Mouse (Mus musculus) kidney, postnatal 4 days (tissue): ENCODE data around the gene Macf1.
"Not testable (repeated sequence)": the region's sequence is repeated elsewhere in the genome, so short reads cannot be mapped to it uniquely, and the experiment has no call there.

Experiments used
- DNase-seq, 2 experiments: peaks; one replicate each; pipeline ENCODE4 v3.0.0; 2021; ENCODE audit warnings: mixed read lengths in 2 of 2

Macf1 gene

DNA sequence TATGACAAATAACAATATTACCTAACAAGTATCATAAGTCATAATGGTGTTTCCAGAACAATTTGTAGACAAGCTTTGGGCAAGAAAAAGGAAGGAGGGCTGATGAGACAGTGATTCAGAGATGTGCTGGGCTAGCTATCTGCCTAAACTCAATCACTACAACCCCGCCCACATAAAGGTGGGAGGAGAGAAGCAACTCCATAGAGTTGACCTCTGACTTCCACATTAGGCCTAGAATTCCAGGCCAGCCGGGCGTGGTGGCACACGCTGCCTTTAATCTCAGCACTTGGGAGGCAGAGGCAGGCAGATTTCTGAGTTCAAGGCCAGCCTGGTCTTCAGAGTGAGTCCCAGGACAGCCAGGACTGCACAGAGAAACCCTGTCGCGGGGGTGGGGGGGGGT, 153.2 kb downstream of the Macf1 start:
- DNase-seq, result peak in 1 of 2 experiments; percentile 7

DNA sequence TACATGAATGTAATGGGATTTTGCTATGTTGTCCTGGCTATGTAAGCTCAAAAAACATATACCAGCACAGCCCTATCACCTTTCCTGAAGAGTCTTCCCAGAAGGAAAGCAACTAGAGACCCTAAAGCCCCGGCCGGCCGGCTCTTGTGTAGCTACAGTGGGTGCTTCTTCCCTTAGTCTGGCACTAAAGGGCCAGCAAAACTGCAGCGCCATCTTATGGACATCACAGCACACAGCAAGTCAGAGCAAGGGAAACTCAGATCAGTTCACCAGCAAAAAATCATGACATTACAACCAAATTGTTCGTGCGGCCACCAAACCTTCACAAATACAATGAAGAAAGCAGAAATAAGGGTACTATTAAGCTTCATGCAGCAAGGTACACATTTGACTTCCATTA, 154.9 kb downstream of the Macf1 start:
- peak; percentile 43 to 58 for DNase-seq

DNA sequence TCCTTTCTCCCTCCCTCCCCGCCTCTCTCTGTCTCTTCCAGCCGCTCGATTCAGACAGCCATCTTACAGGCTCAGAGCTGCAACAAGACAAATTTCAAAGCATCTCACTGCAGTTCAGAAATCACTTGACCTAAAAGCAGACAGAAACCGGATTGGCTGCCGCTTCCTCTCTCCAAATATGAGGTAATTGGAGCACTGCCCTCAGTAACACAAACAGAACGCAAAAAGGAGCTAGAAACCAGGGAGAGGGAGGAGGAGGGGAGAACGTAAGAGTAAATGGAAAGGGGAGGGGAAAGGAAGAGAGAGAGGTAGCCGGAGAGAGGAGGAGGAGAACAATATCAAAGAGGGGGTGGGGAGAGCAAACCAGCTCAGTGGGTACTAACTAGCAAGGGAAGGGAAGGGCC, 156.6 kb downstream of the Macf1 start:
- DNase-seq, result peak; percentile 20 to 44

DNA sequence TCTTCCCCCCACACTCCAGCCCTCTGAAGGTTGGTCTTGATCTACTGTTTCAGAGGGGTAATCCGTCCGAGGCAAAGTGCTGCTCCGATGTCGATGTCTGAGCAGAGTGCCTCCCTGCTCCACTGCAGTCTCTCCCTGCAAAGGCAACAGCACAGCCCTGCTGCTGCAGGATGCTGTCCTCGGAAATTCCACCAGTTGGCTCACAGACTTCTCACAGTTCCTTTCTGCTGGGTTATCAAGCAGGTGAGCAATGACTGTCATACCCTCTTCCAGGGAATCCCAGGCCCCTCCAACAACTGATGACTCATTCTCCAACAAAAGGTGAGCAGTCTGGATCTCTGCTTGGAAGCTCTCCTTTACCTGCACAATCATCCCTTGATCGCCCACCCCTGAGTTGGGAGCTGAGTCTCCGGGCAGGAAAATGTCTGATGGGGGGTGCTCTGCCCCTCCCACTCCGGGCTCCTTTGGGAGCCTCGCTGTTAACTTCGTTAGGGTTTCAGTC, 157.3 kb downstream of the Macf1 start:
- peak; percentile 4 to 14 for DNase-seq

DNA sequence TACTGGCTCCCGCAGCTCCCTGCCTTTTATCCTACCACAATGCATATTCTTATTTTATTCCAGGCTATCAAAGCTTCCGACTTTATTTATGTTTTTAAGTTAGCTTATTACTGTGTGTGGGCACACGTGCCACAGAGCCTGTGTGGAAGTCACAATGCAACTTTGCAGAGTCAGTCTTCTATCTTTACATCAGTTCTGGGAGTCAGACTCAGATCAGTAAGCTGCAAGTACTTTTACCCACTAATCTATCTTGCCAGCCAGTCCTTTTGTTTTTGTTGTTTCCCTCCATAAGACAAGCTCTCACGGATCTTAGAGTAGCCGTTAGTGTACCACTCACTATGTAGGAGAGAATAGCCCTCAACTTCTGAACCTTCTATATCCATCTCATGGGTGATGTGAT, 159.4 kb downstream of the Macf1 start:
- no peak for DNase-seq

DNA sequence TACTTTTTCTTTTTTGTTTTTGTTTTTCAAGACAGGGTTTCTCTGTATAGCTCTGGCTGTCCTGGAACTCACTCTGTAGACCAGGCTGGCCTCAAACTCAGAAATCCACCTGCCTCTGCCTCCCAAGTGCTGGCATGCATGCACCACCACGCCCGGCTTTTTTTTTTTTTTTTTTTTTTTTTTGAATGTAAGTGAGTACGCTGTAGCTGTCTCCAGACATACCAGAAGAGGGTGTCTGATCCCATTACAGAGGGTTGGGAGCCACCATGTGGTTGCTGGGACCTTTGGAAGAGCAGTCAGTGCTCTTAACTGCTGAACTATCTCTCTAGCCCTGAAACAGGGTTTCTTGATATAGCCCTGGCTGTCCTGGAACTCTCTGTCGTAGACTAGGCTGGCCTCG, 164.0 kb downstream of the Macf1 start:
- DNase-seq, result not testable (repeated sequence)

DNA sequence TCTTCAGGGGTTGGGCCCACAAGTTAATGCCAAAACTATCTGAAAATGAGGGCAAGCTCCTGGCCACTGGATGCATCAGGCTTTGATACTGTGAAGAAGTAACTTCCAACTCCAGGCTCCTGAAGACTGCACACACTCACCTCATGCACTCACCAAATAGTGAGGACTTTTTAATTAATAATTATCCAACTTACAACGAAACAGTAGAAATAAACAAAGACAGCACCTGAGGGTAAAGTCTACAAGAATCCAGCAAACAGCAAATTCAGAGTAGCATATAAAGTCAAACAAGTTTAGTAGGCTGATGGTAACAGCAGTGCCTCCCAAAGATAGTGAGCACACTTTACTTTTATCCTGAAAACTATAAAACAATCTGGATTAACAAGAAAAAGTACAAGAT, 168.5 kb downstream of the Macf1 start:
- DNase-seq, result no peak

DNA sequence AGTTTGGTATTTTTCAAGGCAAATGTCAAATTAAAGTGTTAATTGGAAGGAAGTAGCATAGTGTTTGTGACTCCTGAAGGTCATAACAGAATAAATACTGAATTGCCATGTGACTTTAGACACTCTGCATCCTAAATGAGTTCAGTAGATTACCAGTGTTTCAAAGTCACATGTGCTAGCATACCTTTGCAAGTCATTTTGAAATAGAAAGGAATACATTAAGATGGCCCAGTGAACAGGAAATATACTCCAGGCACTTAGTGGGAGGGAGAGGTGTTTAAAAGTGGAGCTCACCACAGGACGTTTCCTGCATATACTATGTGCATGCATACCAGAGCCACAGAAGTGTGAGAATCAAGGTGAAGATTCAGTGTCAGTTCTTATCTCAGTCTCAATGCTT, 174.0 kb downstream of the Macf1 start:
- DNase-seq, result no peak

DNA sequence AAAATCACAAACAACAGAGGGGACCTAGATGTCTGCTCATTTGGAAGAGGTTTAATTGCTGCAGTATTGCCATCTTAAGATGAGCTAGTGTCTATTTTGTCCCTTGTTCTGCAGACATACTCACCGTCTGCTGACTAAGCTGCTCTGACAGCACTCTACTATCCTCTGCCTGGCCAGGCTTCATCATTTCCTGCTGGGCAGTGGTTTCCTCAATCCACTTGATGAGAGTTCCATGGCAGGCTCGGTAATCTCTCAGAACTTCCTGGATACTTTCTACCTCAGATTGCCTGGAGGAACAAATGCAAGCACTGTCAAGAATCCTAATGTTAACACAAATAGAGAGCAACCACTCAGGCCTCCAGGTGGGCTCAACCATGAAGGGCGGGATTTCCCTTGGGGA, 195.1 kb downstream of the Macf1 start:
- DNase-seq, result no peak

DNA sequence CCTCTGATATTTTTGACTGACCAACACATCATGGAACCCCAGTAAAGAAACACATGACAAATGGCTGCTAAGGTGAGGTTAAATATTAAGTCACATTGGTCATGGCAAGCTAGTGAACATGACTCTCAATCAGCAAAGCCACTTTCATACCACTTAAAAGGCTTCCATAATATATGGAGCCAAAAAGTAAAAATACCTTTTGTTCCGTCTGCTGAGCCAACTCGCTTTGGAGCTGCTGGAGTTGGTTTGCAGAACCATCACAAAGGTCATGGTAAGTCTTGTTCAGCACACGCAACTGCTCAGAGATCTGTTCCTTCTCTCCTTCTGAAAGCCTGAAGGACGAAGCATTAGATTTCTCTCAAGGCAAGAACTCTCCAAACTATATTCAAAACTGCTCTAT, 204.2 kb downstream of the Macf1 start:
- no peak for DNase-seq

DNA sequence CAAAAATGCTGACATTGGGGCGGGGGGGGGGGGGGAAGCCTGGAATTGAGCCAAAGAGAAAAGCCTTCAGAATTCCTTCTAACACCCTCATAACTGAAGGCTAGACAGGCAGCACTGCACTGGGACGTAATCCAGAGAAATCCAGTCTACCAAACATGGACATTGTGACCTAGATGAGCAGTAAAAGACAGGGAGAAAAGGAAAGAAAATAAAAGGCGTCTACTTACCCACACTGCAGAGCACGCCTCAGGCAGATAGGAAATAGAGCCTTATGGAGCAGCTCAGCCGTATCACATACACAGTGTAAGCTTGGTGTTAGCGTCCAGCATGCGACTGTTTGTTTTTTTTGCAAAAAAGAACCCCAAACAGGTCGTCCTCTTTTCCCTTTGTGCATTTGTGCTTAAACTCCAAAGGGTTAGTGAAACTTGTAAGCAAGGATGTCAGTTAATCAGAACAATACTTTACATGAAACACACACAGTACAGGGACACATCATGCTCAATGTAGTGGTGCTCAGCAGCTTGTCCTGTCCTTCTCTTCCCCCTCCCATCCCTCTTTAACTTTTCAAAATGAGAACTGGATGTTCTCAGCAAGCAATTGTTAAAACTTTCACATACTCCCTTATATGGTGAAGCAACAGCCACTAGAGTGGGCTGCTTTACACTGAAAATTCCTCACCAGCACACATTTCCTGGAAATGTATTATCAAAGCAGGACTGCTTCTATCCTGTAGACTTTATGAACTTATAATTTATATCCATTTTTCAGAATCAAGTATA, 205.3 kb downstream of the Macf1 start:
- DNase-seq, result peak in 1 of 2 experiments; percentile 5

DNA sequence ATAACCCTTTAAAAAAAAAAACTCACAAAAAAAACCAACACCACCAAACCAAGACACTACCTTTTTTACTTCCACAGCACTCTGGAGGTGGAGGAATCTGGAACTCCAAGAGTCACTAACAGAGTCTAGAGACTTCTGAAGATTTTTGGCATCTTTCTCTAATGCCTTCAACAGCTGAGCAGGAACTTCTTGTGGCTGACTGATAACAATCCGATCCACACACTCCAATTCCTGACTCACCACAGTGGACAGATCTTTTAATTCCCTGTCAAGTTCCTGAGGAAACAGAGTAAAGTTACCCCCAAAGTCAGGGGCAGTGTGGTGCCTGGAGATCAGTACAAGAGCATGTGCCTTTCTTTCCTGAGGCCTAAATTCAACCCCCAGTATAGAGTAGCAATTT, 218.4 kb downstream of the Macf1 start:
- DNase-seq, result no peak

DNA sequence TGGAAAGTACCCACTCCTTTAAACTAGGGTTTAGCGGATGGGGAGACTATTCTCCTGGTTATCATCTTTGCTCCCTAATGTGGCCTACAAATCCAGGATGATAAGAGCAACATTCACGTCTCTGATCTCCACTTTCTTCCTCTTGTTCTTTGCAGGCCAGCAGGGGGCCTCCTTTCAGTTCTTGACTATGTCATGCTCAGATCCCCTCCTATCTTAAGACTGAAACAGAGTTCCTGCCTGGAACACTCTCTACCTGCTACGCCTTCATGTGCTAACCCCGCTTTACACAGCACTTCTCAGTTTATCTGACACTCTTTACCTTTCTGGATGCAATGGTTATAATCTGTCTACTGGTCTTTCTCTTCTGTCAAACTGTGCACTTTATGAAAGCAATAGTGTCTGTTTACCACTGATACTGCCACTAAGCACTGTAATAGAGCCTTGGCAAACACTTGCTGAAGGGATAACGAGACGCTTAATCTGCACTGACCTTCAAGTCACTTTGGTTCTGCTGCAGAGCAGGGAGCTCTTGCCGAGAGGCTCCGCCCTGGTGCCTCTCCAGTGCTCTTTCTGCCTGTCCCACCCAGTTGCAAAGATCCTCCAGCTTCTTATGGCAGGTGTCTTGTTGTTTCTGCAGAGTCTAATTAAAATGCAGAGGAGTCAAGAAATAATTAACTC, 223.4 kb downstream of the Macf1 start:
- peak; percentile 40 to 50 for DNase-seq

DNA sequence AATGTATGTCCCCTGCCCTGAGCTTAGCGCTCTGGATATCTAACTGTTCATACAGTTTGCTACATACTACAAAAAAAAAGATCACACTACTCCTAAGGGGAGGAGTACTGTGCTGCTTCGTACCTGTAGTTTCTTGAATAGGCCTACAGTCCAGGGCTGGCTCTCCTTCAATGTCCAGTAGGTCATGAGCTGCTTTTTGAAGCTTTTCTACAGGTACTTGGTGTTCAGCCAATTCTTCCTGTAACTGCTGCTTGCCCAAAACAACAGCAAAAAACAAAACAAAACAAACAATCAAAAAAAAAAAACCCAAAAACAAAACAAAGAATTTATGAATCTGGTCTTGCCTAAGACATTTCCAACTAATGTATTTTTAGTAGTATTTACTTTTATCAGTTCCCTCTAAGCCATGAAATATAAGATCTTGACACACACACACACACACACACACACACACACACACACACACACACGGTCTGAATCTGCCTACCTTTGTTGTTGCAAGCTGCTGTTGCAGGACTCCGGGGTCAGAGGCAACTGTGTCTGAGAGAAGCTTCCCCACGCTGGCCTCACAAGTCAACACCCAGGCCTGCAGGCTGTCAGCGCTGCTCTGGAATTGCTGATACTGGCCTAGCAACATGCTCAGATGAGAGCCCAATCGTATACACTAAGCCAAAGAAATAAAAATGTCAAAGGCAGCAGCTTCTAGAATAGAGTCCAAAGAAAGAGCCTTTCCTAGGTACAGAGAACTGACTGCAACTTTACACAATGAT, 229.1 kb downstream of the Macf1 start:
- peak; percentile 21 to 31 for DNase-seq

DNA sequence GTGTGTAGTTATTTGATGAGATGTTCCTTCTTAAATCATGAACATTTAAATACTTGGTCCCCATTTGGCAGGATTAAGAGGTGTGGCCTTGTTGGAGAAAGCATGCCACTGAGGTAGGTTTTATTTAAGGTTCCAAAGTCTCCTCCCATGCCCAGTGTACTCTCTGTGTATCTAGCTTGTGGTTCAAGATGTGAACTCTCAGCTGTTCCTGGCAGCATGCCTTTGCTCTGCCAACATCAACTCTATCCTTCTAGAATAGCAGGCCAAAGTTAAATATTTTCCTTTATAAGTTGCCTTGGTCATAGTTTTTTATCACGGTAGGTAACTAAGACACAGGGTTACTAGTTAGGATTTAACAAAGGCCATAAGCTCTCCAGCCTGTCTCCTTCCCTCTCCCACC, 230.4 kb downstream of the Macf1 start:
- DNase-seq, result peak in 1 of 2 experiments; percentile 19

DNA sequence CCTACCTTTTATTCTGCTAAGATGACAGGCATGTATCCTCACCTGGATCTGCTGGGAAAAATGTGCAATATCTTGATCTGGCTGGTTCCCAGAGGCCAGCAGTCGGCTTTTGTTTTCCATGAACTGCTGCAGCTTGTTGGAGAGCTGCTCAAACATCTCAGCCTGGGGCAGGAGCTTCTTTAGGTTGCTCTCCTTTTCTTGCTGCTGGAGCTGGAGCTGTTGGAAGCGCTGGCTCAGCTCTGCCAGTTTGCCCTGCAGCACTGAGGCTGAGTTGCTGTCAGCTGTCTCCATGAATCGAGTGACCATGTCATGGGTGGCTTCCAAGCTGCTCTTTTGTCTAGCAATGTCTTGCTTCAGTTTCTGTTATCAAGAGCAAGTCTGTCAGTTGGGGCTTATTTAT, 232.2 kb downstream of the Macf1 start:
- no peak for DNase-seq

DNA sequence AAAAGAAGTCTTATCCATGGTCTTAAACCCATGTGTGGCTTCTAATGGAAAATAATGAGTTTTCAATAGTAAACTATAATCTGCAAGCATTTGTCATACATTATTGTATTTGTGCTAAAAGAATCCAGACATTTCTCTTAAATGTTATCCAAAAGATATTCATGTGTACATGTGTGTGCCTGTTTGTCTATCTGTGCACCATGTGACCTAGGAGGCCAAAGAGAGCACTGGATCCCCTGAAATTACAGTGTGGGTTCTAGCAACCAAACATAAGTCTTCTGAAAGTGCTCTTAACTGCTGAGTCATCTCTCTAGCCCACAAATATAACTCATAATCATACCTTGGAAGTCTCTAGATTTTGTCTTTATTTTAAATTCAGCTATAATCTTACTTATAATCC, 234.9 kb downstream of the Macf1 start:
- no peak for DNase-seq

DNA sequence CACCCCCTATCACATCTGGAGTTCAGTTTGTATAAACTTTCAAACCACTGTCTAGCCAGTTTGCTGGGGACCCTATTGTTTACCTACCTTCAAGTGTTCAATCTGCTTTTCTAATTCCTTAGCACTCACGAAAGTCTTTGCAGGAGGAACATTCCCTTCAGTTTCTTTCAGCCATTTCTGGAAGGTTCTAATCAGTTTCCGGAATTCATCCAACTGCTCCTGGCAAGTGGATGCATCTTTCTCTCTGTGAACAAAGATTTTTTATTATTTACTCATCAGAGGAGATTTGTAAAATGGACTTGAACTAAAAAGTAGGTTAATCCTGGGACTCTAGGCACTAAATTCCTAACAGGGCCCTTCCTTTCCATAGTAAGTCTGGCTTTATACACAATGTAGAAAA, 236.1 kb downstream of the Macf1 start:
- DNase-seq, result no peak

DNA sequence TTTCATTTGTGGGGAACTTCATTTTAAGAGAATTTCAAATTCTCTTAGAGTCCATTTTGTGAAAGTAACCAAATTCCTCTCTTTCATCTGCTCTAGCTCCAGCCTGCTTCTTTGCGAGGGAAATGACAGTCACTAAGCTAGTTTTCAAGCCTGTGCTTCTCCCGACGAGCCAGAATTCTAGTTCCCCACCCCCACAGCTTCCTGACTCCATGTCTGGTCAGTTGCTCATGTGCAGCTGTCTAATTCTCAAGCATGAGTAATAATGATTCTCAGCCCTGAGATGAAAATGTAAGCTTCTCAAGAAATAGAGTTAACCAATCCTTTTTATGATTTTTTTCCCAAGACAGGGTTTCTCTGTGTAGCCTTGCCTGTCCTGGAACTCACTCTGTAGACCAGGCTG, 236.9 kb downstream of the Macf1 start:
- peak; percentile 22 to 45 for DNase-seq

DNA sequence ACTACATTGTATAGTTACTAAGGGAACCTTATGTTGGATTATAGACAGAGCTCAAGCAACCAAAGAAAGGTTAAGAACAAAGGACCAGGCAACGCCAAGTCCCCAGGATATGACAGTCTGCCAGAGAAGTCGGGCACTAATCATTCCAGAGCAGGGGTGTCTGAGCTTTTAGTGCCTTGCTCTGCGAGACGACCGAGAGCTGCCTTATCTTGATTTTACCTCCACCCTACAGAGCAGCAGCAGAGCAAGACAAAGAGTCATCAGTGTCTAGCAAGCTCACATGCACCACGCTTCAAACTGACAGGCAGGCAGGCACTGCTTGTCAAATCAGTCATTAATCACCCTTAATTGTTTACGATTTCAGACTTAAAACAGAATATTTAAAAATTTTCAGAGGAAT, 237.4 kb downstream of the Macf1 start:
- no peak for DNase-seq

DNA sequence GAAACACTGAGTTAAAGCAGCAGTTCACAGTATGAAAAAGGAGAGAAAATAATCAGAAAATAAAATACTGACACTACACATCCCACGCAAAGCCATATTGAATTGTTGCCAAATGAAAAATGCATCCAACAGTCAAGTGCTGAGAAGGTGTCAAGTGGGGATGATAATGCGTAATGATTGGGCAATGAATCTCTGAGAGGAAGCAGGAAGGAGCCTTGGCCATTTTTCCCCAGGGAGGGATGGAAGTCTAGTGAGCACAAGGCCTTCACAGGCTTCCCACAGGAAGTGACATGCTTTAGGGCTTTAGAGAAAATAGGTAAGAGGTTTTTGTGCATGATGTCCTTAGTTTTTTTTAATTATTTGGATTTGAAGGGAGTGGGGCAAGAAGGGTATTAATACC, 237.9 kb downstream of the Macf1 start:
- DNase-seq, result not testable (repeated sequence)

DNA sequence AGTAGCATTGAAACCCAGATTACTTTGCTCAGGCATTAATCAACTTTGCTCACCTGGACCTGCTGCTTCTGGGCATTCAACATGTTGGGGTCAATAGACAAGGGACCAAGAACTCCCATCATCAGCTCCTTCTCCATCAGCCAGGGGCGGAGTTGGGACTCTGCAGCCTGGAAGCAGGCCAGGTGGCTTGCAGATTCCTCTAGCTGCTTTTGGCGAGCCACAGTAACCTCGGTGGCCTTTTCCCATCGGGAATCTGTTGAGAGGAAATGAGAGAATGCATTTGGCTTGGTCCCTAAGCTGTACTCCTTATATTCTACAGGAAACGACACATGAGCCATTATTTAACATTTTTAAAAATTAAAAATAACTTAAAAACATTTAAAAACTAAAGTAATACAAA, 245.7 kb downstream of the Macf1 start:
- DNase-seq, result peak; percentile 77 to 81

DNA sequence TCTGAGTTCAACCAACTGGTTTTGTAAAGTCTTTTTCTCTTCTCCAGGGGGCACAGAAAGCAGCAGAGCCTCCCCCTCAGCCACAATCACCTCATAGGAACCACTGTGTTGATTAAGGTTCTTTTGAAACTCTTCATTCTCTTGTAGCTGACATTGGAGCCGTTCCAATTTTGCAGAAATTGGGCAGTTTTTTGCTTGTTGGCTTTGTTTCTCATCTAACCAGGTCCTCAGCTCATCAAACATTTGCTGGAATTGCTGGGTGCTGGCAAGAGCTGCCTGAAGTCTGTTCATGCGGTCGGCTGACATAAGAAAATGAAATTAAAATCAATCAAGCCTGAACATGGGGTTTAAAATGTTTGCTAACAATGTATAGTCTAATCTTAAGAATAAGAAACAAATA, 251.0 kb downstream of the Macf1 start:
- no peak for DNase-seq

DNA sequence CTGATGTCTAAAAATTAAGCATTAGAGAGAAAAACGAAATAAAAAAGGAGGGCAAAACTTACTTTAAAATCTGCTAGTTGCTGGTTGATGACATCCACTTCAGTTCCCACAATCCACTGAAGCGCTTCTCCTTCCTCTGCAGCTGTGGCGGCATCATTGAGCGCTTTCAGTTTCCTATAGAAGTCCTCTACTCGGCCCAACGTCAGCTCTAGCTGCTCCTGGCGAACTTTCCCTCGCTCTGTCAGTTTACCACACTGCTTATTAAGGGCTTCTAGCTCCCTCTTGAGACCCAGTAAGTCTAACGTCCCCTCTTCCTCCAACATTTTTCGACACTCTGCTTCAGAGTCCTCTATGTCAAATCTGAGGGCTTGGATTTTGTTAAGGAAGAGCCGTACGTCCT, 252.2 kb downstream of the Macf1 start:
- DNase-seq, result no peak
